Mouse (Mus musculus): ENCODE results near the gene Tmem129.

GRCm38 (mm10) chr5:33609226-33609625, 49.0 kb downstream of the Tmem129 start:
- TF ChIP-seq POLR2A (IDR thresholded peaks at IDR 0.05; ENCODE audit: insufficient read length, low read depth) (no peak), USF1 (IDR thresholded peaks at IDR 0.05; ENCODE audit: low read depth) (no peak), MYOD1 (IDR thresholded peaks at IDR 0.05; ENCODE audit: control insufficient read depth in 1 of 3, insufficient read length in 2 of 3, low read depth in 2 of 3) (no peak), E2F4 (IDR thresholded peaks at IDR 0.05; ENCODE audit: insufficient read depth) (no peak), MAX (IDR thresholded peaks at IDR 0.05; ENCODE audit: low read depth) (no peak), POLR2AphosphoS2 (IDR thresholded peaks at IDR 0.05; ENCODE audit: insufficient read length, low read depth) (no peak), TCF12 (IDR thresholded peaks at IDR 0.05; ENCODE audit: insufficient read depth, poor library complexity, severe bottlenecking) (no peak)
